Mouse (Mus musculus) megakaryocyte-erythroid progenitor cell, adult 5-6 weeks (primary cell): ENCODE measurements around the gene Ubl3. TPM values are rescaled to one million over a fixed set of nuclear protein-coding genes. Genes with fewer than 3 reads are reported as not detected.

ENCODE experiments used
- ATAC-seq: replicated peaks from 2 replicates; pipeline ENCODE4 v1.8.0; 2016; ENCODE audit warnings: mild to moderate bottlenecking, inconsistent platforms; ENCODE audit not compliant: severe bottlenecking, poor library complexity, low FRiP score, low TSS enrichment
- total RNA-seq, 2 experiments: library from RNA; stranded (forward) in 1 of 2; stranded (reverse) in 1 of 2; fragments of 200-1000, 215-1000 nt in 1 of 2; fragments of >200 nt in 1 of 2; fragmentation: Nextera tagmentation in 1 of 2; gene quantifications; 2 replicates each; pipeline ENCODE4 v1.2.3; 2014 to 2017

Gene Ubl3
- total RNA-seq, 2 experiments from 2014 or later: 14.7 to 20.6 TPM

DNA sequence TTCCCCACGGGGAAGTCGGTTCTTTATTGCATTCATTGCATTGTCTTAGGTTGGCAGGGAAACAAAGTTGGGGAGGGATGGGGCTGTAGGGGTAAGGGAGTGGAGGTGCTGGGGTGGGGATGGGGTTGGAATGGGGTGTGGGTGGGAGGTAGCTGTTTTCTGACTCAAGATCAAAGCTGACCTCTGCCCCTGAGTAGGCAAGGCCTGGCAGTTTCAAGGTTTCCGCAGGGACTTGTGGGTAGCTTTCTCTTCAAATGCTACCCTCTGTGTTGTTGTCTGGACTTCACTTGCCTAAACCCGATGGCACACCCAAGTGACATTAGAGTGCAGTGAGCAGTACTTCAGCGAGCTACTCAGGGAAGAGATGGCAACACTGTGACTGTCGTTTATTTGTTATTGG is 13.0 kb upstream of the Ubl3 start:
- no peak for ATAC-seq

DNA sequence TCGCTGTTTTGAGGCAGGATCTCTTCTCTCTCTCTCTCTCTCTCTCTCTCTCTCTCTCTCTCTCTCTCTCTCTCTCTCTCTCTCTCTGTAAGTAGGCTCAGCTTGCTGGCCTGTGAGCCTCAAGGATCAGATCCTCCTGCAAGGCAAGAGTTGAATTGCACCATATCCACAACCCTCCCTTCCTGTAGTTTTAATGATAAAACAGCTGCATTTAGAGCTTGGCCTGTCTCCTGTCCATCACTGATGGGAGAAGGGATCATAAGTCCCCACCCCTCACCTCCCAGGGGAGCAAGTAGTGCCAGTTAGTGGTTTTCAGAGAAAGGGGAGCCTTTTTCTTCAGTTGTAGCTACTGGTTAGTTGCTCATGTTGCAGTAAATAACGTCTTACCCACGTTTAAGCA is 11.5 kb upstream of the Ubl3 start:
- ATAC-seq: no peak

DNA sequence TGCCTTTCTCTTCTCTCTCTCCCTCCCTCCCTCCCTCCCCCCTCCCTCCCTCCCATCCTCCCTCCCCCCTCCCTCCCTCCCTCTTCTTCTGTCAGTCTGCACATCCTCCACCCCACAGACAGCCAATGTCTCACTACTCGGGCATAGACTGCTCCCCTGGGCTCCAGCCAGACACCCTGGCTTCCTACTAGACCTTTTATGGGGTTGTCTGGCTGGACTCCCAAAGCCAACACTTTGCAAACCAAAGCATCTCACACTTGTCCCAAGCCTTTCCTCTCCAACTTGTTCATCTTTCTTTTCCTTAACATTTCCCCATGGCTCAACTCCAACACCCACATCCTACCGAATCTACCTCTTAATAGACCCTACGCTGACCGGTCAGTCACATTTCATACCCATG is 10.7 kb upstream of the Ubl3 start:
- no peak for ATAC-seq

DNA sequence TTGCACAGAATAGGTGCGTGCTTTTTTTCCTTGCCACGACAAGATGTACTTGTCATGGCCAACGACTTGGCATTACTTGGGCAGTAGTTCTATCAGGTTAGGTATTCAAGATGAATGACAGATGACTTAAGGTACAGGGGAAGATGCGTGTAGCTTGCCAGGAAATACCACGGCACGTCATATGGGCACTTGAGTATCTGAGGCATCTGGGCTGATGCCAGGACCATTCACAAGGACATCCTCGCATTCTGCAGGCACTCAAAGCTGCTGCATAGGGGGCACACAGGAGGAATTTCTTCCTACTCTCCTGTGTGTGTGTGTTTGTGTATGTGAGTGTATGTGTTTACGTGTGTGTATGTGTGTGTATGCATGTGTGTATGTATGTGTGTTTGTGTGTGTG is 9.6 kb upstream of the Ubl3 start:
- ATAC-seq: no peak

DNA sequence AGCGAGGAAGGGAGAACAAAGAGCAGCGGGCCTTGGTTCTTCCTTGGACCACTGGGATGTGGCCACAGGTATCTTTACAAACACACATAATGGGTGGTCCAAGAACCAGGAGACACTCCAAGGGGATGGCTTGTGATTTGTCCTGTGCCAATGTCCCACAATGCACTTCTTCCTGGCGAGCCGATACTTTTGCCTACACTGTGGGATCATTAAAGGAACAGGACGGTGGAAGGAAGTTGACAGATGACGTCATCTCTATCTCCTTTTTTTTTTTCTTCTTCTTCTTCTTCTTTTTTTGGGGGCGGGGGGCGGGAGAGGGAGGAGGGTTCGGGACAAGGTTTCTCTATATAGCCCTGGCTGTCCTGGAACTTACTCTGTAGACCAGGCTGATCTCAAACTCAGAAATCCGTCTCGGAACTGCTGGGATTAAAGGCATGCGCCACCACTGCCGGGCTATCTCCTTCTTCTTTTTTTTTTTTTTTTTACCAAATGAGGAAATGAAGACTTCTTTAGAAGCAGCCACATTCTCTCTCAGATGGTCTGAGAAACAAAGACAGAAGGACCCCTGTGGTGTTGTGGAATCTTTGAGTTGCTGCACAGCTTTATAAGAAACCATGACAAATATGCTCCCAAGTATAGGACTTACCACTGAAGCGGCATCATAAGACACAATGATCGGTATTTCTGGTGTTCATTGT is 6.8 kb upstream of the Ubl3 start:
- no peak for ATAC-seq

DNA sequence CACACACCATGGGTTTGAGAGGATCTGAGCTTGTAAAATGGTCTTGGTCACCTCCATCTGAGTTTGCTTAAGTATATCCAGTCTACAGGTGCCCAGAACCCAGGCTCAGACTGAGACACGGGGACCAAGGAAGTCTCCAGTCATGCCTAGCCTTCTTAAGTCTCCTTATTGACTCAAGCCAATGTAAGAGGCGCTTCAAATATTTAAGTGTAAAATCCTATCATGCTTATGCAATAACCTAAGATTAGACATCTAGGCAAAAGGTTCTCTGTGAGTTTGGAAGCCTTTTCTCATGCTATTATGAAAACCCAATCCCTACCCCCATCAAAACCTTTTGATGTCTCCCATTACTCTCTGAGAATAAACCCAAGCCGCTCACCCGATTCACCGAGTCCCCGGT is 5.9 kb upstream of the Ubl3 start:
- ATAC-seq: no peak

DNA sequence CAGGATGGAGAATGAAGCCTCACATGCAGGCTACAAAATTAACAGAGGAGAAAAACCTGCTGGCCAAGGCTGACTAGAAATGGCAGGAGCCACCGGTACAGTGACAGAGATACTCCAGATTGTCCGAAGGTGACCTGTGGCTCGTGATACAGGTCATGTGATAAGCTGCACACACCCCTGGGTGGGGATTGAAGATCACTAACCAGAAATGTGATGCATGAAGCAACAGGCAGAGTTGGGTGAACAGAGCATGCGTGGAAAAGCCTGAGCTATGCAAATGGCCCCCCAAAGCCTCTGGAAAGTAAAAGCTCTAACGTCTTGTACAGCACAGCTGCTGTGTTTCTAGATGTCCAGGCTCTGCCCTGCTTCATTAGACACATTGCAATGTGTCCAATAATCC is 3.9 kb upstream of the Ubl3 start:
- ATAC-seq: no peak

DNA sequence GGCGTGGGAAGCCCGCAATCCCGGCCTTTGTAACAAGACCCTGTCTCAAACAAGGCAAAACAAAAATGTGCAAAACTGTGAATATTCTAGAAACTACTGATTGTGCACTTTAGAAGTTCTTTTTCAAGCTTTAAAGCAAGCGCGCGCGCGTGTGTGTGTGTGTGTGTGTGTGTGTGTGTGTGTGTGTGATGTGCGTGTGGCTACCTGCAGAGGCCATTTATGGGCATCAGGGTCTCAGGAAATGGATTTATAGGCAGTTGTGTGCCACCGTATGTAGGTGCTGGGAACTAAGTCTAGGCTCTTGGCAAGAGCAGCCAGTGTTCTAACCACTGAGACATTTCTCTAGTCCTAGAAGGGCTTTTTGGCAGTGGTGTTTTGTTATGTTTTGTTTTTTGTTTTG is 2.6 kb upstream of the Ubl3 start:
- no peak for ATAC-seq

DNA sequence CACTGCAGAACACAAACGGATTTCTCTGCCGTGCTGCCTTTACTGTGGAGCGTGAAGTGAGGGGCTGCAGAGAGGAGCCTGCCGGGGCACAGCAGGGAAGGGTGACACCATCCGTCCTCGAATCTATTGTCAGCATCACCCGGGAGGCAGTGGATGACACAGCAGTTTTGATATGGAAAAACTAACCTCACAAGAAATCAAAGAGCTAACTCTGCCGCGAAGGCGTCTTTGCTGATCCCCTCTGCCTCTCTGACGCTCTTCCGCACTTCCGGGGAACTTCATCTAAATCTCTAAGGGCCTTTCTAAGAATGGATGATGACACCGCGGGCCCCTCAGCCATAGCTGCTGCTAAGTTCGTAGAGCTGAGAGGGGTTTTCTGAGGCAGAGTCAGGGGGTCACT is 2.1 kb upstream of the Ubl3 start:
- no peak for ATAC-seq

DNA sequence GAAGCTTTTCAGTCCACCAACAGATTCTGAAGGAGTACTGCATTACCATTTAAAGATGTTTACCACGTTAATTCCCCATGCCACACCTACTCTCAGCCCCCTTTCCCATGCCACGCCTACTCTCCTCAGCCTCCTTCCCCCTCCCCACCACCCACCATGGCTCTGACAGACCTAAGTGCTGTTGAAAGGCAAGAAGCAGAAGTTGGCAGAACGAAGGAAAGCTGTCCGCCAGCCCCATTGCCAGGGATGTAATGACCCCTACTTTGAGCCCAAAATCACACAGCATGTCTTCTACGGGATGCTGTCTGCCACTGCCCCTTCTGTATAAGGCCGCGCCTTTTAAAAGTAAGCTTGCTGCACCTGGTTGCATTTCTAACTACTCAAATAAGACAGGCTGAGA is 1.7 kb upstream of the Ubl3 start:
- no peak for ATAC-seq

DNA sequence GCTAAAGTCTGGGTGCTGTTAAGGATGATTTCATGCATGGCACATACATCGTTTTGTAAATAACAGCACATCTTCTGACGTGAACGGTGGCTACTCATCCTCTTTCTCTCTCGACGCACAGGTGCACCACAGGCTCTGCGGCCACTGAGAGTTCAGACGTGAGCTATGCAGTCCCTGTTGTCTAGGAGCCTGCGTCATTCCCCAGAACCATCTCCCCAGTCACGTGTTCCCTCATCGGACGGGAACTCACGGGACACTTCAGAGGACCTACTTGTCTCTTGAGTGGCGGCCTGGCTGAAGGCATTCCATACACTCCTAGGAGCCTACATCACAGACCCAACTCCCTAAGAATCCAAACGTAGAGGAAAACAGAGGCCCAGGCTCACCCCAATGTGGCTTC is 1.1 kb upstream of the Ubl3 start:
- no peak for ATAC-seq

DNA sequence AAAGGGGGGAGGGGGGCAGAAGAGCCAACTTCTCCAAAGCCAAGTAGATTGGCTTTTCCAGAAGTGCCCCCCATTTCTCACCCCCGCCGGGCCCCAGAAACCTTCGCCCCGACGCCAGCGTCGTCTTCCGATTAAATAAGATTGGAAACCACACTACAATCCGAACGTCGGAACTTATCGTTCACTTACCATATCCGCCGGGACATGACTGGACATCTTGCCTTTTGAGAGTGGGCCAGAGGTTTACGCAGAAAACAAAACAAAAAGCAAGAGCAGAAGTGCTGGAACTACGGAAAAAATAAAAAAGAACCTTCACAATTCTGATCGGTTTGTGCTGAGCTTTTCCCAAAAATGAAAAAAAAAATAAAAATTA is 839 bp downstream of the Ubl3 start:
- ATAC-seq: no peak

DNA sequence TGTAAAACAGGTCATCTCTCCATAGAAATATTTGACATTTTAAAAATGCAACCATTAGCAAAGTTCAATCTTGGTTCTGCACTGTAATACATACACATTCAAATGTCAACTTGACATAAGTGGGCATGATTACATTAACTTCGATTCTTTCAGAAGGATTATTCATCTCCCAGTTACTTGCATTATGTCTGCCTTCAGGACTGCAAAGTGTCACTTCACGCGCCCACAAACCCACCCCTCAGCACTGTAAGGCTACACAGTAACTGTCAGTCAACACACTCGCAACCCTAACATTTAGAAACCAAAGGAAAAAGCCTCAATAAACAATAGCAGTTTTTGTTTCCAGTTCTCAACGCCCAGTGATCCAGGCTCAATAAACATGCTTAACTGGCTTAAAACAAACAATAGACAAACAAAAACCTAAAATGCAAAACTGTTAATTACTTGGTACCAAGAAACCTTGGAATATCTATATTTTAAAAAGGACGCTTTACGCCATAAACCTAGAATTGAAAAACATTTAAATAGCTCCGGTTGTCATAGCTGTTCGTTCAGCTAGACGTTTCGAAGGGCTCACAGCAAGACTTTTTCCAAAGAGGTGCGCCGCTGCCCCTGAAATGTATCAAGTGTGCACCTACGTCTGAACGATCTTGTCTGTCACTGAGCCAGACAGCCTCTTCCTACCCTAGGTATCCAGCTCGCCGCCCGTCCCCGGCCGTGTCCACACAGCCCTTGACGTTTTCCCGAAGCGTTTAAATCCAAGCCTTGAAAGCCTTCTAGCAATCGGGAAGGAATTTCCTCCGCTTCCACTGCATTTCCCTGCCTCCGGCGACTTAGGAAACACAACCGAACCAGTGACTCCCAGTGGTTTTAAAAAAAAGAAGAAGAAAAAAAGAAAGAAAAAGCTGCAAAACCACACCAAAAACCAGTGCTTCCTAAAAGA is 1.5 kb downstream of the Ubl3 start:
- ATAC-seq: no peak

DNA sequence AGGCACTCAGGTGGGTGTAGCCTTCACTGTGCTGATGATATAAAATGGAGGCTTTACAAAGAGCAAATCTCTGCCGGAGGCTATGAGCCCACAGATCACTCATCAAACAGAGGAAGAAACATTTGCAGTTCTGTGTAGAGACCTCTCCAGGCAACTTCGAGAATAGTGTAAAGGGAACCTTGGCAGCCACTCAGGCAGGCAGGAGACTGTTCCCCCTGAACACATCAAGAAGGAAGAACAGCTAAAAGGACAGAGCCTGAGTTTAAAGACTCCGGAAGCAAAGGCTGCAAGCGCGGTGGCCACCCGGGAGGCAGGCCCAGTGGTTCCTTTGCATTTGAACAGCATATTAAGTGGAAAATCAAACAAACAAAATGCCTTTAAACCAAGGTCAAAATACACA is 2.2 kb downstream of the Ubl3 start:
- ATAC-seq: no peak

DNA sequence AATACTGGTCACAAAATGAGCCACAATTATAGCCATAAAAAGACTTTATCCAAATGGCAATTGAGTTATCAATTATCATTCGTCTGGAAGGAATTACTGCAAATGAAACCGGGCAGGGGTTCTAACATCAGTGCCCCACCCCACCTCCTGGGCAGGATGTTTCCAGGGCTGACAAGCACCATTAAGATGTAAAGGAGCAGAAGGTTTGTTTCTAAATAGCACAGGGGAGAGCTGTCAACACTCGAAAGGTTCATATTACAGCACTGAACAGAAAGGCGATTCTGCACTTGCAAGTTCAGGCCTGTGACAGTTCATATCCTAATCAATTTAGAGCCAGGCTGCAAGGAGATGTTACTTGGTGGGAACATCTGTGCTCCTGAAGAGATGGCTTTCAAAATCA is 3.3 kb downstream of the Ubl3 start:
- ATAC-seq: no peak

DNA sequence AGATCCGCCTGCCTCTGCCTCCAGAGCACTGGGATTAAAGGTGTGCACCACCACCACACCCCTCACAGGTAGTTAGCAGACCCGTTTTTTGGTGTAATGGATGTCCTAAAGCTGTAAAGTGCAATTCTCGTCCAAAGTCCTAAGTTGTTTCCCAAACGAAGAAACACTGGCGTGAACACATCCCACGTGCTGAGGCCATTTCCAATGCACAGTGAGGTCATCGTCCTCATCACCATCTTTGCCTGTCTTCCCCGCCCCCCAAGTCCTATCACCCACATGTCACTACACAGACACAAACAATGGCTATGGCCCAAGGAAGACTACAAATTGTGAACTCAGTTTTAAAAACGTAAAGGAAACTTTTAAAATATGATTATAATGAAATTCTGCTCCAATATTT is 4.0 kb downstream of the Ubl3 start:
- no peak for ATAC-seq

DNA sequence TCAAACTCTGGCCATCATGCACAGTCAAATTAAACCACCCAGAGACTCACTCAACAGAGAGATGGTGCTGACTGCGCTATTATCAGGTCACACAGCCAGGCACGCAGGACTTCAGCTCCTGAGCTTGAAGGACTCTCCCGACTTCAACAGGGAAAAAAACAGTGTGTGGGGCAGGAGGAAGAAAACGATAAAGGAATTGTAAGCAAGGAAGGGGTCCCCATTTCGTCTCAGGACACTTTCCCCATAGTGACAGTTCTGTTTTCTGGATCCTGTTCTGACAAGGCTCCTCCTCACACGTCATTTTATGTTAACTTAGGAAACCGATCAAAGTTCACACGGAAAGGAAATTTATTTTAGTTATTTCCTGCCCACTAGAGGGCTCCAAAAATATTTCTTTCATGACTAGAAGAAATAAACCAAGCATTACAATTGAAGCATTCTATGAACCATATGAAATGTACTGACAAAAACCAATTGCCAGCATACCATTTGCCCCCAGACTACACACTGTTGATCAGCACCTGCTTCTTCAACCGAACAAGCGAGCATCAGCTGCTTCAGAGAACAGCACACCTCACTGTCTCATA is 4.6 kb downstream of the Ubl3 start:
- ATAC-seq: no peak

DNA sequence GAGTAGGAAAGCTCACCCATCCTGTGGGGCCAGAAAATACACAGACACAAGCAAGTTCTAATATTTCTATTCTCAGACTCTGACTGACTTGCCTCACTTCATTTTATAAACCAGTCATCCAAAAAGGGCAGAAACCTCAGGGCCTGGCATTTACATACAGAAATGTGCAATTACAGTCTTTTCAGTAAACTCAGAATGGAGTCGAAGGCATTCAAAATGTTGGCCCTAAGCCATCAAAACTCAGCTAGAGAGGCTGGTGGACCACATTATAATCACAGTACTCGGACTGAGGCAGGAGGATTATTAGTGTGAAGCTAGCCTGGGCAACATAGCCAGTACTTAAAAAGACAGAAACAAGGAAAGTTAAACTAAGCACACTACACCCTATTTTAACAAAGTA is 5.6 kb downstream of the Ubl3 start:
- ATAC-seq: no peak

DNA sequence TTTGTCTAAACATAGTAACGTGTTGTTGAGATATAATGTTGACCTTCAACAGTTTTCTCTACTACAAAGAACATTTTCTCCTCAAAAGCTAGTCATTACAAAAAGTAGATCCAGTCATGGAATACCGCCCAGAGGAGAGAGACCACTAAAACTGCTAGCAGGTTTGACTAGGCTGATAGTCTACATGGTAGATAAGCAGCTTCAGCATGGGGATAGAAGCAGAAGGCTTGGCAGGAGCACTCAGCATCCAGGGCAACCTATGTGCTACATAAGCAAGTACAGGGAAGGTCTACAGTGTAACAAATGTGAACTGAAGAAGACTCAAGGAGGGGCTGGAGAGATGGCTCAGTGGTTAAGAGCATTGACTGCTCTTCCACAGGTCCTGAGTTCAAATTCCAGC is 7.9 kb downstream of the Ubl3 start:
- ATAC-seq: no peak

DNA sequence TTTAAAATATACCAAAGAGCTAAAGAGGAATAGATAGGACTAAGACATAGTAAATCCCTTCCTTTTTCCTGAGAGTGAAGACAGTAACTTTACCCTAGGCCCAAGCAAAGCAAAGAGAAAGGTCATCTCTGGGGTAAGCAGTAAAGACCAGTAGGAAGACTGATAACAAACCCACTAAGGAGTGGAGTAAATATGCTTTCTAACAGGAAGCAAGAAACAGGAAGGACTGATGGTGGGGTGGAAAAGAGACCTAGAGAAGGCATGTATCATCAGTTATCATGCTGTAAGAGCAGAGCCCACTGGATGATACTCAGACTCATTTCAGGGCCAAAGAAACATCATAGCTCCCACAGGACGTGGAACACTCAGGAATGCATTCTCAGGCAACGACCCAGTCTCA is 10.4 kb downstream of the Ubl3 start:
- no peak for ATAC-seq
